Mouse (Mus musculus) erythroid progenitor cell, adult 5-6 weeks (primary cell): ENCODE results near the gene Dst. TPM values are rescaled to one million over a fixed set of nuclear protein-coding genes. Genes with fewer than 3 reads are reported as not detected.

Experiments used
- ATAC-seq: replicated peaks from 2 replicates; pipeline ENCODE4 v1.8.0; 2016; ENCODE audit warnings: moderate number of reproducible peaks, mild to moderate bottlenecking, moderate TSS enrichment, inconsistent platforms; ENCODE audit not compliant: poor library complexity, low FRiP score, severe bottlenecking
- total RNA-seq, 2 experiments: library from RNA; stranded (forward) in 1 of 2; stranded (reverse) in 1 of 2; fragments of 150-400 nt in 1 of 2; fragments of 186-747, 209-891 nt in 1 of 2; gene quantifications; 2 replicates each; pipeline versions ENCODE4 v1.2.3 to v1.2.4; 2015 to 2017; ENCODE audit warnings: low replicate concordance in 2 of 2

Gene Dst
- total RNA-seq (2015; ENCODE audit: low replicate concordance) (1.7 and 1.8 TPM in 2 replicates), total RNA-seq (2017; ENCODE audit: low replicate concordance) (1.7 and 2.4 TPM in 2 replicates)

- no peak for ATAC-seq
Measured at GRCm38 (mm10) chr1:33908191-33908962, at the start of gene Dst. Gene Dst (plus strand): TSS chr1:33908225.

GRCm38 (mm10) chr1:33869031-33869430 is 39.0 kb upstream of the Dst start:
- no peak for ATAC-seq

- ATAC-seq, result no peak
Measured at GRCm38 (mm10) chr1:33869437-33869836, 38.6 kb upstream of the Dst start.

- no peak for ATAC-seq
Measured at GRCm38 (mm10) chr1:33873561-33873960, 34.5 kb upstream of the Dst start.

GRCm38 (mm10) chr1:33875691-33876090 is 32.3 kb upstream of the Dst start:
- ATAC-seq, result no peak

- no peak for ATAC-seq
Measured at GRCm38 (mm10) chr1:33876416-33876815, 31.6 kb upstream of the Dst start.

GRCm38 (mm10) chr1:33878170-33878569 is 29.9 kb upstream of the Dst start:
- ATAC-seq, result no peak

- ATAC-seq, result no peak
Measured at GRCm38 (mm10) chr1:33883102-33883839, 24.8 kb upstream of the Dst start.

GRCm38 (mm10) chr1:33892784-33893183 is 15.2 kb upstream of the Dst start:
- ATAC-seq, result no peak

GRCm38 (mm10) chr1:33896116-33896515 is 11.9 kb upstream of the Dst start:
- ATAC-seq, result no peak

GRCm38 (mm10) chr1:33896666-33897065 is 11.4 kb upstream of the Dst start:
- no peak for ATAC-seq

- ATAC-seq, result no peak
Measured at GRCm38 (mm10) chr1:33897426-33897825, 10.6 kb upstream of the Dst start.

- ATAC-seq, result no peak
Measured at GRCm38 (mm10) chr1:33898373-33898772, 9.7 kb upstream of the Dst start.

GRCm38 (mm10) chr1:33900175-33900574 is 7.8 kb upstream of the Dst start:
- ATAC-seq, result no peak

GRCm38 (mm10) chr1:33903587-33903986 is 4.4 kb upstream of the Dst start:
- ATAC-seq, result no peak

GRCm38 (mm10) chr1:33906216-33906615 is 1.8 kb upstream of the Dst start:
- no peak for ATAC-seq

- ATAC-seq, result no peak
Measured at GRCm38 (mm10) chr1:33906927-33907326, 1.1 kb upstream of the Dst start.

- peak; percentile 68 for ATAC-seq
Measured at GRCm38 (mm10) chr1:33907421-33908190, 419 bp upstream of the Dst start, which contains the start of gene Bend6. Gene Bend6 (minus strand): TSS chr1:33907816.

- no peak for ATAC-seq
Measured at GRCm38 (mm10) chr1:33911589-33911988, 3.6 kb downstream of the Dst start.

GRCm38 (mm10) chr1:33916554-33916953 is 8.5 kb downstream of the Dst start:
- no peak for ATAC-seq
